Mouse (Mus musculus) macrophage (primary cell): ENCODE data around the gene Ager. TPM values are rescaled to one million over a fixed set of nuclear protein-coding genes. Genes with fewer than 3 reads are reported as not detected.

Experiments used
- H3K27ac ChIP-seq: fragments of 350-480 bp; formaldehyde crosslinking; 2 replicates; pipeline ENCODE4 v1.9.0; 2021
- H3K36me3 ChIP-seq: fragments of 350-480 bp; formaldehyde crosslinking; 2 replicates; pipeline ENCODE4 v1.9.0; 2021; ENCODE audit errors: inconsistent target
- H3K4me3 ChIP-seq: fragments of 350-480 bp; formaldehyde crosslinking; 2 replicates; pipeline ENCODE4 v1.9.0; 2021; ENCODE audit errors: inconsistent target
- H3K79me2 ChIP-seq: fragments of 350-480 bp; formaldehyde crosslinking; 2 replicates; pipeline ENCODE4 v1.9.0; 2021; ENCODE audit errors: inconsistent target
- WGBS: methylation state at CpG from one replicate; pipeline ENCODE4 v1.1.7; 2026; ENCODE audit warnings: inconsistent platforms; ENCODE audit not compliant: missing documents; 5-methylcytosine and 5-hydroxymethylcytosine counted together
- polyA plus RNA-seq: library from polyadenylated mRNA; stranded (reverse); fragments of 250-400 nt; gene quantifications from 3 replicates; pipeline ENCODE4 v1.2.4, GENCODE M21; 2018; ENCODE audit warnings: inconsistent platforms
- total RNA-seq, 78 experiments: library from RNA; depleted of rRNA; stranded (reverse); fragments of 250-400 nt; gene quantifications; 1 replicate in 9 of 78; 2 replicates in 24 of 78; 3 replicates in 43 of 78; 4 replicates in 2 of 78; pipeline ENCODE4 v1.2.4; 2018; ENCODE audit warnings: inconsistent platforms in 56 of 78

The Ager gene
- 10 to 100 TPM in 5 of 26 experiments, 1 to 10 TPM in 20, under 1 TPM in 1; 0.71 to 15.6 (median 6.0) TPM for total RNA-seq (2018; cell fraction: chromatin; rRNA removed)
- under 1 TPM in 14 of 26 experiments, not detected in 12; 0.11 to 0.44 (median 0.22) TPM for total RNA-seq (2018; cell fraction: cytosol; rRNA removed)
- total RNA-seq (2018; cell fraction: nucleus; rRNA removed) = 1 to 10 TPM in 22 of 26 experiments, under 1 TPM in 4; 0.72 to 9.9 (median 2.8) TPM
- 0.22 to 0.38 TPM (median 0.27 TPM) in 3 replicates for polyA plus RNA-seq

DNA sequence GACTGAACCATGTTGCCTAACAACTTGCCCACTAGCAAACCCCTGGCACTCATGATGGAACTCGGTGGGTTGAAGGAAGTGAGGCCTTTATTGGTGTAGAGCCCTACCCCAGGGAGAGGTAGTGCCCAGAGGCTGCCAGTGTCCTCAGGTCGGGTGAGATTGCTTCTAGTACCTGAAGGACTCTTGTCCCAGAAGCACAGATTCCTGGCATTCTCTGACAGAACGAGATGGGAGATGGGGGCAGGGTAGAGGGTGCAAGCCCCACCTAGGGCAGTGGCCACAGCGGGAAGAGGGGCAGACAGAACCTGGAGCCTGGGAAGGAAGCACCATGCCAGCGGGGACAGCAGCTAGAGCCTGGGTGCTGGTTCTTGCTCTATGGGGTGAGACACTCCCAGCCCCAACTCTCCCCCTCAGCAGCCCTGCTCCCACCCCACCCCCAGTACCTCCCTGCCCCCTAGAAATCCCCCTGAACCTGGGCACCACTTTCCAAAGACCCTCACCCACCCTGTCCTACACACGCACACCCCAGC lies at the start of gene Ager:
Gene Ager (plus strand): TSS at position 297 of the 530 bp plus-strand sequence.
- Histone ChIP-seq H3K27ac (no peak within 1 kb of the TSS), H3K4me3 (no peak within 1 kb of the TSS), H3K79me2 (peaks cover 28% of the 10 kb centered on the region), H3K36me3 (peaks cover 19% of the 10 kb centered on the region; the same call in 1 of the 2 replicates)
- WGBS = 51% methylated on average over 5 of the region's 6 CpGs

DNA sequence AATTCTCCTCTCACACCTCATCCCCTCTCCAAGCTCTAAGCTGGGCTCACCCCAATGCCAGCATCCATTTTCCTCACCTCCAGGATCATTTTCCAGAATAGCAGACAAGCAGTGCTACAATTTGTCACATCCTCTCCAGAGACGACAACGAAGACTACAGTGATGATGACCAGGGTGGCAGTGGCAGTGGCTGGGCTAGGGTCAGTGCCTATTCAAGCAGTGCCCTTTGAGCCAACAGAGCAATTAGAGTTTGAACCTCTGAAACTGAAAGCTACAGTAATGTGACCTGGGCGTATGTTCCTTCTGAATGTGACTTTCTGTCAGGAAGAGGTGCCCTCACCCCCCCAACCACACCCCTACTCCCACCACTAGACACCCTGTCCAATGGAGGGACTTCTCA lies 48.5 kb upstream of the Ager start:
- Histone ChIP-seq H3K4me3 (no peak overlapping the region), H3K27ac (no peak overlapping the region), H3K36me3 (no peaks in the 10 kb centered on the region), H3K79me2 (no peaks in the 10 kb centered on the region)
- whole genome bisulfite sequencing = 76% methylated on average over 3 of the region's 3 CpGs

DNA sequence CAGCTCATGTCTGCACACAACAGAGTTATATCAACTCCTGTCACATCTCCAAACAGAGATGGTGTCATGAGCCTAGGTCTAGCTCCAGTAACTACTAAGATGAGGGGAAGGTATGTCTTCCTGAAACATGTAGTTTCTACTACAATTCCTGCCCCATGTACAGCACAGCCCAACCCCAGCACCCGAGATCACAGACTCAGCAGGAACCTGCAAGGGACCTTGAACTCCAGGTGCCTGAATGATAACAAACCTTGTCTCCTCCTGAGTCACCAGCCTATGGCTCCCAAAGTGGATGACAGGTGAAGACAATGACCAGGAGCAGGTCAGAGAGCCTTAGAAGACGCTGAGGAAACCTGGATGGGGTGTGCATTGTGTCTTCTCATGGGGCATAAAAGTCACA lies 47.8 kb upstream of the Ager start:
- Histone ChIP-seq H3K27ac (no peak overlapping the region), H3K4me3 (no peak overlapping the region), H3K36me3 (no peaks in the 10 kb centered on the region), H3K79me2 (no peaks in the 10 kb centered on the region)
- 87% methylated on average over 2 of the region's 2 CpGs for WGBS

DNA sequence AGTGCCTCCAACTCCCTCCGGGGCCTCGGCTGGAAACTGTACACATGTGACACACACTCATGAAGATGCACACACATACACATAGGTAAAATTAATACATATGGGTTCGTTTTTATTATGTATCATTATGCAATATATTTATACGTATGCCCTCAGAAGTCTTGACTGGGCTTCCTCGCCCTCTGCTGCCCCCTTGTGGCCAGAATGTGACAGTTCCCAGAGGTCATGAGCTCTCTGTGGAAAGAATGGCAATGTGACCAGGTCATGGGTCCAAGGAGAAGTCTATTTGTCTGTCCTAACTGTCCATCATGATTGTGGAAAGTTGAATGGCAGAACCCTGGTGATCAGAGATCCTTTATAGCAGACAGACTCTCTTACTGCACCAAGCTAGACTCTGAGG lies 42.2 kb upstream of the Ager start:
- Histone ChIP-seq H3K36me3 (no peaks in the 10 kb centered on the region), H3K27ac (peak overlapping the region; percentile 71), H3K79me2 (no peaks in the 10 kb centered on the region), H3K4me3 (no peak overlapping the region)
- 20% methylated on average over 5 of the region's 5 CpGs for WGBS

DNA sequence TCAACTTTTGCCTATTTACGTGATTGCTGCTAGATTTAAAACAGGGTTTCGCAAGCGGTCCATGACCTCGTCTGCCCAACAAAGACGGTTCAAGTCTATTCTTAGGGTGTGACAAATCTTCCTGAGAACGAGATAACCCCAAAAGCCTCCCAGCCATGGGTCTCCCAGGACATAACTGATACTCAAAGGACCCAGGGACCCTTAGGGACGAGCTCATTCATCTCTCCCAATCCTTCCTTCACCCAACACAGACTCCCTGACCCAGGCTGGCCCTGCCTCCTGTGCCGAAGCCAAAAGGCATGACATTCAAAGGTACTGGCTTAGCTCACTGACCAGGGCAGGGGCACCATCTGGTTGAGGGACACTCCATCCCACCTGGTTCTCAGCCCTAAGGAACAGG lies 41.3 kb upstream of the Ager start:
- Histone ChIP-seq H3K36me3 (no peaks in the 10 kb centered on the region), H3K79me2 (no peaks in the 10 kb centered on the region), H3K27ac (peak overlapping the region; percentile 71), H3K4me3 (no peak overlapping the region)
- 44% methylated on average over 8 of the region's 8 CpGs for WGBS

DNA sequence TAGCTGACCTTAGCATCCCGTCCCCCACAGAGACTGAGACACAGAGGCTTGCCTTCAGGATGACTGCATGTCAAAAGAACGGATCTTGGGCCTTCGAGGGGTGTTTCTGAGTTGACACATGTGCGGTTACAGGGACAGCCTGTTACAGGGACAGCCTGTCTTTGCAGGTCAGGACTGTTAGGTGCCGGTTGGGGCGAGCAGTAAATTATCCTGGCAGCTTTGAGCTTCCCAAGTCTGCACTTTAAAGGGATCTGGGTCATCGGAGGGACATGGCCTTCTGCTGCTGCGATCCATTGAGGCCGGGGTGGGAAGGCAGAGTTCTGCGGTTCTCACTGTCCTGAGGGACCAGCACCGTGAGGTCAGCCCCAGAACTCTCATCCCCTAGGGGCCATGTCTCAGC lies 40.3 kb upstream of the Ager start:
- Histone ChIP-seq H3K27ac (peak overlapping the region; percentile 71), H3K4me3 (no peak overlapping the region), H3K79me2 (no peaks in the 10 kb centered on the region), H3K36me3 (no peaks in the 10 kb centered on the region)
- 90% methylated on average over 10 of the region's 11 CpGs for whole genome bisulfite sequencing

DNA sequence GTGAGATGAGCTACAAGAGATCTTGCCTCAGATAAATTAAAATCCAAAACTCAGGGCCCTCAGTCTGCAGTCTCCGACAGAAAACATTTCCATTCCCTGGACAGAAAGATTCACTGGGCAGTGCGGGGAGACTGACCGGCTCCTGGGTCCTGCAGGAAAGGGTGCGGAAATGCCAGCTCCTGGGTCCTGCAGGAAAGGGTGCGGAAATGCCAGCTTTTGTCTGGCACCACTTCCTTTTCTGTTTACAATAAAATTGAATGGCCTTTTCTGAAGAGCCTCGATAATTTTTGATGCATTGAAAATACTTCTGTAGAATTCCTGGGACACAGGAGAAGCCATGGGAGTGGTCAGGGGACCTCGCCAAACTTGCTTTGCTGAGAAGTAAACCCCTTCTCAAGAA lies 38.5 kb upstream of the Ager start:
- H3K4me3 ChIP-seq = no peak overlapping the region
- H3K36me3 ChIP-seq = no peaks in the 10 kb centered on the region
- H3K27ac ChIP-seq = no peak overlapping the region
- no peaks in the 10 kb centered on the region for H3K79me2 ChIP-seq
- 88% methylated on average over 7 of the region's 7 CpGs for WGBS

DNA sequence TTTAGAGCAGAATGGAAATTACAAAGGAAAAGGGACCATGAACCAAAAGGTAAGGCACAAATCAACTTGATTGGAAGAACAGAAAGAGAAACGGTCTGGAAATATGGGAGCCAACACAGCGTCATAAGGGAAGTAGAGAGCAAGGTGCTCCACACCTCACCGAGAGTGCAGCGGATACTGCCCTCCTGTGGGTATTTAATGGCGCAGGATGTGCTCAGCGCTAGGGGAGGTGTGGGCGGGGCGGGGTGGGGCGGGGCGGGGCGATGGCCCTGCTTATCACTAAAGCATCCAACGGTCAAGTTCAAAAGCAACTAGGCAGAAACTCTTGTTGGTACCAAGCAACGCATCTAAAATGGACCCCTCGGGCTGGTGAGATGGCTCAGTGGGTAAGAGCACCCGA lies 37.8 kb upstream of the Ager start:
- H3K27ac ChIP-seq = no peak overlapping the region
- no peaks in the 10 kb centered on the region for H3K79me2 ChIP-seq
- no peaks in the 10 kb centered on the region for H3K36me3 ChIP-seq
- no peak overlapping the region for H3K4me3 ChIP-seq
- 80% methylated on average over 4 of the region's 15 CpGs for WGBS

DNA sequence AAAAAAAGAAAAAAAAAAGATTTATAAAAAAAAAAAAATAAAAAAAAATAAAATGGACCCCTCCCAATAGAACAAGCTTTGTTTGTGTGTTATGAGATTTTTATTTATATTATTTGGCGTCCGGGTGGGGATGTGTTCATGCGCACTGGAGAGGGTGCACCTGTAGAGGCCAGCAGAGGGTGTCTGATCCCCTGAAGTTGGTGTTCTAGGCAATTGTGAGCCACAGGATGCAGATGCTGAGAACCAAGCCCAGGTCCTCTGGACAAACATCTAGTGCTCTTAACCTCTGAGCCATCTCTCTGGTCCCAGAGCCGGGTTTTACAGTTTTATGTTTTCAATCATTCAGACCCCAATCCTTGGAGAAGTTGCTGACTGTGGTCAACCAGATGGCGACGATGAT lies 37.2 kb upstream of the Ager start:
- WGBS = 81% methylated on average over 6 of the region's 6 CpGs
- no peaks in the 10 kb centered on the region for H3K79me2 ChIP-seq
- H3K36me3 ChIP-seq = no peaks in the 10 kb centered on the region
- no peak overlapping the region for H3K27ac ChIP-seq
- H3K4me3 ChIP-seq = no peak overlapping the region

DNA sequence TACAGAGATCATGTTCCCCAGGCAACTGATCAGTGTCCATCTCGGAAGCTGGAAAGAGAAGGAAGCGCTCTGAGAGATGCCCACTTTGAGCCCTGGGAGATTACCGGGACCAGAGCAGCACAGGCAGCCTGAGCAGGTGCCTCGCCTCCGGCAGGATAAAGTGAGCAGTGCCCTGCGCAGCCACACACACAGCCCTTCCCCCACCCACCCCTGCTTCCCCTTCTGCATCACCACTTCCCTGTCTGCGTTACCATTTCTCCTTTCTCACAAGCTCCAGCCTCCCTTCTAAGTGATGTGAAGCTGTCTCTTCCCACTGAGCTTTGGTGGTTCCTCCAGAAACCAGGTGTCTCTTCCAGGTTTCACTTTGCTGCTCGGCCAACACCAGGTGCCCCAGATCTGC lies 36.5 kb upstream of the Ager start:
- Histone ChIP-seq H3K27ac (0 out of 2 replicates have a peak overlapping the region, but pooled peaks have one; percentile 12), H3K79me2 (no peaks in the 10 kb centered on the region), H3K4me3 (no peak overlapping the region), H3K36me3 (no peaks in the 10 kb centered on the region)
- WGBS = 3% methylated on average over 8 of the region's 8 CpGs

DNA sequence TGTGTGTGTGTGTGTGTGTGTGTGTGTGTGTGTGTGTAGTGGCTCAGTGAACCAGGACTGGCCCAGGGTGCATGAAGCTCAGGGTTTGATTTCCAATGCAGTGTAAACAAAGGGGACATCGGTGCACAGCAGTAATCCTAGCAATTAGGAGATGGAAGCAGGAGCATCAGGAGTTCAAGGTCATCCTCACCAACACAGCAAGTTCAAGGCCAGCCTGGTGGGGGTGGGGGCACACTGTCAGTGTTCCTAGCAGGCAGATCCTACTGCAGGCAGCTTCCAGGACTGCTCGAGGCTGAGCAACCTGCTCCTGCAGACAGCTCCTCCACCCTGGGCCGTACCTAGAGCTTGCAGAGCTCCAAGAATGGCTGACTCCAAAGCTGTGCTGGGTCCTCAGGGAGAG lies 35.1 kb upstream of the Ager start:
- Histone ChIP-seq H3K4me3 (no peak overlapping the region), H3K27ac (no peak overlapping the region), H3K36me3 (no peaks in the 10 kb centered on the region), H3K79me2 (no peaks in the 10 kb centered on the region)
- 95% methylated on average over 3 of the region's 3 CpGs for whole genome bisulfite sequencing

DNA sequence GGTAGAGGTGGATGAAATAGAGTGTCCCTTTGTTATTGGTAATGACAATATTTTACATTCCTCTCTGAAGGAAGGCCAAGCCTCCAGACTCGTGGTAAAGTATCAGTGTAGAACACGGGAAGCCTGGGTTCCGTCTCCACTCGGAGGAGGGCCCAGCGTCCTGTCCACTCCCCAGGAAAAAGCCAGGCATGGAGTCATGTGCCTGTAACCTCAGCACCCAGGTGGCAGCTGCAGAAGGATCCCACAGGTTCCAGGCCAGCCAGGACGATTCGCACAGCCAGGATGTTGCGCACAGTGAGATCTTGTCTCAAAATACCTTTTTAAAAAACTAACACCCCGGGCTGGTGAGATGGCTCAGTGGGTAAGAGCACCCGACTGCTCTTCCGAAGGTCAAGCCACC lies 34.3 kb upstream of the Ager start:
- Histone ChIP-seq H3K79me2 (no peaks in the 10 kb centered on the region), H3K27ac (no peak overlapping the region), H3K4me3 (no peak overlapping the region), H3K36me3 (no peaks in the 10 kb centered on the region)
- WGBS = 95% methylated on average over 11 of the region's 11 CpGs

DNA sequence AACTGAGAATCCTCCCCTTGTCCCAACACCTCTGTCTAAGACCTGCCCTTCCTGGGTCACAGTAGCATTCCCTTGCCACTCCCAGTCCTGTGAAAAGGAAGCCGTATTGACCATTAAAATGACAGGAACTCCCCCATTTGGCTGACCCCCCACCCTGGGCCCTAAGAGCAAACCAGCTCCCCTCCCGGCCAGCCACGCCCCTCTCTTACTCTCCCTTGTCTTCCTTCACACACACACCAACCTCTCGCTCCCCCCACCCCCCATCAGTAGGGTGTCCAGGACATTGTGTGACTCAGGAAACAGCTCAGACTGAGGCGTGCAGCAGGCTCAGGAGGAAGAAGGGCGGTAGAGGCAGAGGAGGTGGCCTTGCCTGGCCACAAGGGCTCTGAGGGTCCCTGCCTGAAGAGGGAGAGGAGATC lies 33.6 kb upstream of the Ager start, which contains the start of gene Notch4:
Gene Notch4 (plus strand): TSS at position 266 of the 419 bp plus-strand sequence.
- Histone ChIP-seq H3K27ac (no peak within 1 kb of the TSS), H3K4me3 (no peak within 1 kb of the TSS), H3K36me3 (no peaks in the 10 kb centered on the region), H3K79me2 (no peaks in the 10 kb centered on the region)
- WGBS = 42% methylated on average over 6 of the region's 6 CpGs

DNA sequence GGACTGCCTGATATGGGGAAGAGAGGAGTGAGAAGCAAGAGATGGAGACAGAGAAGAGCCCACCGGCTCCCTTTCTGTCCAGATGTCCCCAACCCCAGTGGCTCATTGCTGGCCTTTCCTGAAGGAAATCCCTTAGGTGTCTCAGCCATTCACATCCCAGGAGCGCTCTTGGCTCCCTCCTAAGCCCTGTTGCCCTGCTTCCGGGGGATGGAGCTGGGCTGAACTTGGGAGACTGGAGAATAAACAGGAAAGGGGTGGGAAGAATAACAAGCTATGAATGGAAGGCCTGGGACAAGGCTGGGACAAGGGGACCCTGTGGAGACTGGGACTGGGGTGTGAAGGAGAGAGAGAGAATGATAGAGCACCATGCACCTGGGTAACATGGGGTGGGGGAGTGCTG lies 32.9 kb upstream of the Ager start:
- no peak overlapping the region for H3K27ac ChIP-seq
- no peaks in the 10 kb centered on the region for H3K79me2 ChIP-seq
- H3K36me3 ChIP-seq = no peaks in the 10 kb centered on the region
- no peak overlapping the region for H3K4me3 ChIP-seq
- WGBS = 100% methylated on average over 1 of the region's 3 CpGs

DNA sequence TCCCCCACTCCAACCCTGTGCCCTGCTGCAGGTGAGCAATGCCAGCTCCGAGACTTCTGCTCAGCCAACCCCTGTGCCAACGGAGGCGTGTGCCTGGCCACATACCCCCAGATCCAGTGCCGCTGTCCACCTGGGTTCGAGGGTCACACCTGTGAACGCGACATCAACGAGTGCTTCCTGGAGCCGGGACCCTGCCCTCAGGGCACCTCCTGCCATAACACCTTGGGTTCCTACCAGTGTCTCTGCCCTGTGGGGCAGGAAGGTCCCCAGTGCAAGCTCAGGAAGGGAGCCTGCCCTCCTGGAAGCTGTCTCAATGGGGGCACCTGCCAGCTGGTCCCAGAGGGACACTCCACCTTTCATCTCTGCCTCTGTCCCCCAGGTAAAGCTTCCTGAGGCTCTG lies 30.4 kb upstream of the Ager start:
- H3K27ac ChIP-seq = no peak overlapping the region

DNA sequence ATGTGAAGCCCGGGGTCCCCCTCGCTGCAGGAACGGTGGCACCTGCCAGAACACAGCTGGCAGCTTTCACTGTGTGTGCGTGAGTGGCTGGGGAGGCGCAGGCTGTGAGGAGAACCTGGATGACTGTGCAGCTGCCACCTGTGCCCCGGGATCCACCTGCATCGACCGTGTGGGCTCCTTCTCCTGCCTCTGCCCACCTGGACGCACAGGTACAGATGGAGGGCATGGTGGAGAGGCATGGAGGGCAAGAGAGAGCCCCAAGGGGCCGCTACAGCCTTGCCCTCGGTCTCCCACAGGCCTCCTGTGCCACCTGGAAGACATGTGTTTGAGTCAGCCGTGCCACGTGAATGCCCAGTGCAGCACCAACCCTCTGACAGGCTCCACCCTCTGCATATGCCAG lies 29.2 kb upstream of the Ager start:
- no peak overlapping the region for H3K4me3 ChIP-seq
- WGBS = 86% methylated on average over 13 of the region's 13 CpGs
- H3K36me3 ChIP-seq = no peaks in the 10 kb centered on the region

More for the DNA sequence above, 30.4 kb upstream of the Ager start:
- WGBS = 92% methylated on average over 9 of the region's 9 CpGs
- no peaks in the 10 kb centered on the region for H3K36me3 ChIP-seq
- H3K79me2 ChIP-seq = no peaks in the 10 kb centered on the region
- no peak overlapping the region for H3K4me3 ChIP-seq

More for the DNA sequence above, 29.2 kb upstream of the Ager start:
- no peak overlapping the region for H3K27ac ChIP-seq
- no peaks in the 10 kb centered on the region for H3K79me2 ChIP-seq
